Mouse (Mus musculus): Measurements from ENCODE around the gene Gm960. TPM values are rescaled to one million over a fixed set of nuclear protein-coding genes. Genes with fewer than 3 reads are reported as not detected.

Gene Gm960
- polyA plus RNA-seq, 1 experiment from 2014 or later = 2.3 TPM

GRCm38 (mm10) chr19:4717281-4717680 lies 18.8 kb upstream of the Gm960 start:
- Histone ChIP-seq H3K4me1 (ENCODE audit: control insufficient read depth, insufficient read depth, low read length) (peaks cover 17% of the 10 kb centered on the region), H3K9ac (ENCODE audit: low read length) (no peak overlapping the region), H3K4me2 (no peak overlapping the region), H3K4me3 (ENCODE audit: low read depth, low read length) (no peak overlapping the region), H3K27ac (ENCODE audit: low read depth, low read length) (no peak overlapping the region), H3K27me3 (ENCODE audit: control insufficient read depth, insufficient read depth, low read length) (peaks cover 2% of the 10 kb centered on the region; the same call in 1 of the 2 replicates), H3K9me3 (ENCODE audit: control insufficient read depth, low read length) (no peaks in the 10 kb centered on the region), H3K36me3 (ENCODE audit: control insufficient read depth, insufficient read depth, low read length) (no peaks in the 10 kb centered on the region)
- WGBS = 98% methylated on average over 2 of the region's 2 CpGs
- DNase-seq (ENCODE audit: low spot score, missing footprints) (no peak), ATAC-seq (ENCODE audit: low FRiP score) (no peak)

GRCm38 (mm10) chr19:4716756-4717155 lies 18.3 kb upstream of the Gm960 start:
- Histone ChIP-seq H3K27ac (ENCODE audit: low read depth, low read length) (no peak overlapping the region), H3K9me3 (ENCODE audit: control insufficient read depth, low read length) (no peaks in the 10 kb centered on the region), H3K9ac (ENCODE audit: low read length) (no peak overlapping the region), H3K4me1 (ENCODE audit: control insufficient read depth, insufficient read depth, low read length) (peaks cover 17% of the 10 kb centered on the region), H3K36me3 (ENCODE audit: control insufficient read depth, insufficient read depth, low read length) (no peaks in the 10 kb centered on the region), H3K27me3 (ENCODE audit: control insufficient read depth, insufficient read depth, low read length) (peaks cover 2% of the 10 kb centered on the region; the same call in 1 of the 2 replicates), H3K4me3 (ENCODE audit: low read depth, low read length) (no peak overlapping the region), H3K4me2 (no peak overlapping the region)
- 96% methylated on average over 14 of the region's 14 CpGs for WGBS
- DNase-seq (ENCODE audit: low spot score, missing footprints) = no peak
- no peak for ATAC-seq (ENCODE audit: low FRiP score)

- Histone ChIP-seq H3K36me3 (ENCODE audit: control insufficient read depth, insufficient read depth, low read length) (no peaks in the 10 kb centered on the region), H3K4me2 (peak overlapping the region; percentile 80), H3K27me3 (ENCODE audit: control insufficient read depth, insufficient read depth, low read length) (peaks cover 7% of the 10 kb centered on the region; the same call in 1 of the 2 replicates), H3K9ac (ENCODE audit: low read length) (no peak overlapping the region), H3K4me1 (ENCODE audit: control insufficient read depth, insufficient read depth, low read length) (peaks cover 16% of the 10 kb centered on the region), H3K27ac (ENCODE audit: low read depth, low read length) (no peak overlapping the region), H3K9me3 (ENCODE audit: control insufficient read depth, low read length) (no peaks in the 10 kb centered on the region), H3K4me3 (ENCODE audit: low read depth, low read length) (0 out of 2 replicates have a peak overlapping the region, but pooled peaks have one; percentile 7)
- WGBS = 77% methylated on average over 3 of the region's 3 CpGs
- DNase-seq (ENCODE audit: low spot score, missing footprints) (no peak), ATAC-seq (ENCODE audit: low FRiP score) (no peak)
These were observed 15.4 kb upstream of the Gm960 start for GRCm38 (mm10) chr19:4713886-4714285.

- Histone ChIP-seq H3K27ac (ENCODE audit: low read depth, low read length) (peak overlapping the region; percentile 78; the same call in 1 of the 2 replicates), H3K36me3 (ENCODE audit: control insufficient read depth, insufficient read depth, low read length) (no peaks in the 10 kb centered on the region), H3K4me2 (peak overlapping the region; percentile 80), H3K27me3 (ENCODE audit: control insufficient read depth, insufficient read depth, low read length) (peaks cover 7% of the 10 kb centered on the region; the same call in 1 of the 2 replicates), H3K9ac (ENCODE audit: low read length) (peak overlapping the region; percentile 86), H3K4me3 (ENCODE audit: low read depth, low read length) (peak overlapping the region; percentile 76), H3K9me3 (ENCODE audit: control insufficient read depth, low read length) (no peaks in the 10 kb centered on the region), H3K4me1 (ENCODE audit: control insufficient read depth, insufficient read depth, low read length) (peaks cover 16% of the 10 kb centered on the region)
- ATAC-seq (ENCODE audit: low FRiP score) (no peak), DNase-seq (ENCODE audit: low spot score, missing footprints) (peak; percentile 90)
- 37% methylated on average over 13 of the region's 13 CpGs for WGBS
These were observed 14.5 kb upstream of the Gm960 start for GRCm38 (mm10) chr19:4712781-4713526.

- H3K27ac ChIP-seq (ENCODE audit: low read depth, low read length) = peak overlapping the region; percentile 78
- H3K27me3 ChIP-seq (ENCODE audit: control insufficient read depth, insufficient read depth, low read length) = peaks cover 7% of the 10 kb centered on the region; the same call in 1 of the 2 replicates
- no peaks in the 10 kb centered on the region for H3K9me3 ChIP-seq (ENCODE audit: control insufficient read depth, low read length)
- peak overlapping the region; percentile 80 for H3K4me2 ChIP-seq
- peak; percentile 94 for DNase-seq (ENCODE audit: low spot score, missing footprints)
- peak; percentile 76 for ATAC-seq (ENCODE audit: low FRiP score)
- H3K4me3 ChIP-seq (ENCODE audit: low read depth, low read length) = peak overlapping the region; percentile 76
- under 1% methylated on average over 60 of the region's 60 CpGs for WGBS
- no peaks in the 10 kb centered on the region for H3K36me3 ChIP-seq (ENCODE audit: control insufficient read depth, insufficient read depth, low read length)
- peaks cover 16% of the 10 kb centered on the region for H3K4me1 ChIP-seq (ENCODE audit: control insufficient read depth, insufficient read depth, low read length)
- peak overlapping the region; percentile 86 for H3K9ac ChIP-seq (ENCODE audit: low read length)
These were observed 13.8 kb upstream of the Gm960 start for GRCm38 (mm10) chr19:4712156-4712780.

GRCm38 (mm10) chr19:4711601-4712155 lies 13.2 kb upstream of the Gm960 start:
- ATAC-seq (ENCODE audit: low FRiP score) (peak; percentile 95), DNase-seq (ENCODE audit: low spot score, missing footprints) (peak; percentile 97)
- Histone ChIP-seq H3K4me2 (peak overlapping the region; percentile 80), H3K27me3 (ENCODE audit: control insufficient read depth, insufficient read depth, low read length) (peaks cover 7% of the 10 kb centered on the region; the same call in 1 of the 2 replicates), H3K9me3 (ENCODE audit: control insufficient read depth, low read length) (no peaks in the 10 kb centered on the region), H3K9ac (ENCODE audit: low read length) (peak overlapping the region; percentile 86), H3K27ac (ENCODE audit: low read depth, low read length) (peak overlapping the region; percentile 78), H3K4me3 (ENCODE audit: low read depth, low read length) (peak overlapping the region; percentile 76), H3K4me1 (ENCODE audit: control insufficient read depth, insufficient read depth, low read length) (peaks cover 16% of the 10 kb centered on the region), H3K36me3 (ENCODE audit: control insufficient read depth, insufficient read depth, low read length) (no peaks in the 10 kb centered on the region)
- under 1% methylated on average over 63 of the region's 65 CpGs for WGBS

GRCm38 (mm10) chr19:4711098-4711600 lies 12.7 kb upstream of the Gm960 start, which contains the start of gene Sptbn2:
Gene Sptbn2 (plus strand): TSS chr19:4711167.
- DNase-seq (ENCODE audit: low spot score, missing footprints) = peak; percentile 93
- peak within 1 kb of the TSS; percentile 80 for H3K4me2 ChIP-seq
- H3K36me3 ChIP-seq (ENCODE audit: control insufficient read depth, insufficient read depth, low read length) = no peaks in the 10 kb centered on the region
- H3K4me3 ChIP-seq (ENCODE audit: low read depth, low read length) = peak within 1 kb of the TSS; percentile 76
- H3K4me1 ChIP-seq (ENCODE audit: control insufficient read depth, insufficient read depth, low read length) = peaks cover 16% of the 10 kb centered on the region
- ATAC-seq (ENCODE audit: low FRiP score) = peak; percentile 6
- no peaks in the 10 kb centered on the region for H3K9me3 ChIP-seq (ENCODE audit: control insufficient read depth, low read length)
- peak within 1 kb of the TSS; percentile 86 for H3K9ac ChIP-seq (ENCODE audit: low read length)
- WGBS = 8% methylated on average over 13 of the region's 13 CpGs
- peak within 1 kb of the TSS; percentile 78 for H3K27ac ChIP-seq (ENCODE audit: low read depth, low read length)
- H3K27me3 ChIP-seq (ENCODE audit: control insufficient read depth, insufficient read depth, low read length) = peaks cover 7% of the 10 kb centered on the region; the same call in 1 of the 2 replicates

GRCm38 (mm10) chr19:4708765-4709164 lies 10.3 kb upstream of the Gm960 start:
- ATAC-seq (ENCODE audit: low FRiP score) (no peak), DNase-seq (ENCODE audit: low spot score, missing footprints) (no peak)
- Histone ChIP-seq H3K27ac (ENCODE audit: low read depth, low read length) (no peak overlapping the region), H3K9ac (ENCODE audit: low read length) (no peak overlapping the region), H3K4me2 (no peak overlapping the region), H3K36me3 (ENCODE audit: control insufficient read depth, insufficient read depth, low read length) (no peaks in the 10 kb centered on the region), H3K4me3 (ENCODE audit: low read depth, low read length) (no peak overlapping the region), H3K27me3 (ENCODE audit: control insufficient read depth, insufficient read depth, low read length) (peaks cover 5% of the 10 kb centered on the region; the same call in 1 of the 2 replicates), H3K9me3 (ENCODE audit: control insufficient read depth, low read length) (no peaks in the 10 kb centered on the region), H3K4me1 (ENCODE audit: control insufficient read depth, insufficient read depth, low read length) (peaks cover 11% of the 10 kb centered on the region)
- 85% methylated on average over 10 of the region's 10 CpGs for WGBS
